Mouse (Mus musculus): ENCODE results near the gene Ubash3b.

Gene Ubash3b

DNA sequence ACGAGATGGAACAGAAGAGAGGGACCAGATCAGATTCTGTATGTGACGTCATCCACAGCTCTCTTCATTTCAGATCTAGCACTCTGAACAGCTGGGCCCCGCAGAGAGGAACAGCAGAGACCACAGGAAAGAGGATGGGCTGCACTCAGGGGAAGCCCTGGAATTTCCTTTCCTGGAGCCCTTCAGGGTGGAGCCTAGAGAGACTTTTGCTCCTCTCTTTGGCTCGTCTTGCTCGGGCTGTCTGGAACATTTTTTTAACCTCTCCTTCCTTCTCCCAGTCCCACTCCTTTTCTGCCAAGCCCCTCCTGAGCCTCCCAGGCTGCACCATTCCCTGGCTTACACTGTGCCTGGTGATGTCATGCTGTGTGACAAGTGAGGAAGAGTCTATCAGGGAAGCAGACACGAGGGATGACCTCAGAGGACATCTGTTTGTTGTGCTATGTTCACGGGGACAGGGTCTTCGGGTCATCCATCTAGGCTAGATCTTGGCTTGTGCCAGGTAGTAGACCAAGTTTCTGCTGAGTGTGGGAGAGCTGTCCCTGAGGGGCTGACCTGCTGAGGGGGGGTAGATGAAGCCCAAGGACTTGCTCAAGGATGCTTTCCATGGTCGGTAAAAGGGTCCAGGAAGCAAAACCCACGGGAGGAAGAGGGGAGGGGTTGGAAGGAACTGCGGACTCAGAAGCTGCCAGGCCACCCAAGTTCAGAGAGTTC lies 77.2 kb downstream of the Ubash3b start:
- DNase-seq: no peak

DNA sequence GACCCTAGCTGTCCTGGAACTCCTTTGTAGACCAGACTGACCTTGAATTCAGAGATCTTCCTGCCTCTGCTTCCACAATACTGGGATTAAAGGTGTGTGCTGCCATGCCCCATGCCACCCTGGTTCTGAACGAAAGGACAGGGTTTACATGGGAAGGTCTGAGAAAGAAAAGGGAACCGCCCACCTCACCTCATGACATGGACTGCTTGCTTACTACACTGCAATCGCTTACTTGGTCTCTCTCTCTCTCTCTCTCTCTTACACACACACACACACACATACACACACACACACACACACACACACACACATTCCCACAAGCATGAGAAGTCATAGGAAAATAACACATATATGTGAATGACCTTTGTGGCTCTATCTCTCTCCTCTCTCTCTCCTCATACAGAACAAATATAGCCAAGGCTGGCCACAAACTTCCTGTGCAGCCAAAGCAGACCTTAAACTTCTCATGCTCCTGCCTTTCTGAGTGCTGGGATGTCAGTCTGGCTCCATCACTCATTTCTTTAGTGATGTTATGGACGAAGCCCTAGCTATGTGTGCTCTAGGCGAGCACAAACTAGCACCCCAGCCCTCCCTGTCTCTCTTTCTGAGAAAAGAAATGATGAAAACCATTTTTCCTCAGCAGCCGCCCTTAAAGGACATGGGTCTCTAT lies 78.0 kb downstream of the Ubash3b start:
- no peak for DNase-seq

DNA sequence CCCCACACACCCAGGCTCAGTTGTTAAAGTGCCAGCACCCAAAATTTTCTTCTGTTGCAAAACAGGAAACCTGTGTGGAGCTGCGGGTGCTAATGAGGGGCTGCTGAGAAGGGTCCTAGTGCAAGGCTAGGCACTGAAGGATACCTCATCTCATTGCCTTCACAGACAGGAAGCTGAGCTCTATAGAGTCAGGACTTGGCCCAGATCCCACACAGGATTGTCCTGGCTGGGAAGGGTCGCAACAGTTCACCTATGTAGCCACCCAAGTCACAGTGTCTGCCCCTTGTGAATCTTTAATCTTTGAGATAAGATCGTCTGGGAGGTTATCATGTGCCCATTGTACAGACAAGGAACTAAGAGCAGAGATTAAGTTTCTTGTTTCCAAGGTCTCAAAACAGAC lies 78.6 kb downstream of the Ubash3b start:
- no peak for DNase-seq

DNA sequence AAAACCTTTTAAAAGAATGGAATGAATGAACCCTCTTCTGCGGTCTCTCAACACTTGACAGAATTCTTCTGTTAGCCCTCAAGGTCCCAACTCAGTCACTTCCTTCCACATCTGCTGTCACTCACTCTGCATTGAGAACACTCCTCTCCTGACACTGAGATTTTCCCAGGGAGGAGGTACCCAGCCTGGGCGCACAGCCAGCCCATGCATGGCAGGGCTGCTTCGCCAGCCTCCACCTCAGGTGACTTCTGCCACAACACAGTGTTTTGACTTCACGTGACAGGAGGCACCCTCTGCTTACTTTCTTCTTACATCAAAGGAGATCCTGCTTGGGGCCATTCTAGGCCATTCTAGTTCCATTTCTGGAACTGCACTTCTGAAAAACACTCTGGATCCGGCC lies 80.6 kb downstream of the Ubash3b start:
- no peak for DNase-seq

DNA sequence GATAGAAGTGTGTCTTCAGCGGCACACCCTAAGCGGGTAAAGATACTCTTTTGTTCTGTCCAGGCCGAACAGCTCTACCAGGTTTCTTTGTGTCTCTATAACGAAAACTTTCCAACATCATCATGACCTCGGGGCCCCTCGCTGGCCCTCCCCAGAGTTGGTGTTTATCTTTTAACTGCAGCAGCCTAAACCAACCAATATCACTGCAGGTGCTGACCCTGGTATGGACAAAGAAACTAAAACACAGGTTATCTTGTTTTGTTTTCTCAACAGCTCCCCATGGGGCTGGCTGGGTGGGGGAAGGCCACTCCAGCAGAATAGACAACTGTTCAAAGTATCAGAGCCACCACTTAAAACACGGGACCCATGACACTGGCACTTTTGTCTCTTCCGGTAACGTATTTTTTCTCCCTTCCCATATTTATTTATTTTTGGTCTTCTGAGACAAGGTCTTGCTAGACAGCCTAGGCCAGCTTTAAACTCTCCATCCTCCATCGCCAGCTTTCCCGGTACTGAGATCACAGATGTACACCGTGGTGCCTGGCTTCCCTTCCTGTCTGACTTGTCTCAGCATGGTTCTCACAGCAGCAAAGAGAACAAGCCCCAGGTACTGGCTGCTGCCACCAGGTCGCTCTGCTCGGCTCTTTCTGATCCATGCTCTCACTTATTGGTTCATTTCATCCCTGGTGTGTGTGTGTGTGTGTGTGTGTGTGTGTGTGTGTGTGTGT lies 81.9 kb downstream of the Ubash3b start:
- DNase-seq: no peak

DNA sequence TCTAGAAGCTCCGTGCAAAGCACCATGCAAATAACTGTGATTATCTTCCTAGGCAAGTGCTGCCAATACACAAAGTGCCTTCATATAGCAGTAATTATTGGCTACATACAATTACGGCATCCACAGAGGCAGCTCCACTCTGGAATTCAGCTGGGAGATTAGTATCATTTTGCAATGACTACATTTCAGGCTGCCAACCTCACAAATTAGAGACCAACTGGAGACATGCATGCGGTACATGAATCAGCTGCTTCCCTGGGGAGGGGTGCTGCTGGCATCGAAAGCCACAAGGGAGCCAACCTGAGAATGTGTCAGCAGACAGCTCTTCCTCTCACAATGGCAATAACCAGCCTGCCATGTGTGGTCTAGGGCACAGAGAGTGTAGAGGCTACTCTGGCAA lies 83.3 kb downstream of the Ubash3b start:
- DNase-seq: no peak

DNA sequence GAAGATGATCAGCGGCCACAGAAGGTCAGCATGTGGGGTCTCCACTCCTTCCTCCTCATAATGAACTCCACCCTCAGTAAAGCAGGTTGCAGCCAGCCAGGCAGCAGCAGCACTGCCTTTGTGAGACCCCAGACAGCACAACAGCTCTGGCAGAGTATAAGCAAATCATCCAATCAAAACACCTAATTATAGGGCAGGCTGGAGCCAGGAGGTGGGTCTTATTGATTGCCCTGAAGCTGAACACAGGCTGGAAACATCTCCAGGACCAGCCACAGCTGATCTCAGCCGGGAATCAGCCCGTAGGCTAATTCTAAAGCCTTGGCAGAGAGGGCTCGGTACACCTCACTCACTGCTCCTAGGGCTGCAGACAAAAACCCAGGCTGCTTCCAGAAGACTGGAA lies 85.3 kb downstream of the Ubash3b start:
- no peak for DNase-seq

DNA sequence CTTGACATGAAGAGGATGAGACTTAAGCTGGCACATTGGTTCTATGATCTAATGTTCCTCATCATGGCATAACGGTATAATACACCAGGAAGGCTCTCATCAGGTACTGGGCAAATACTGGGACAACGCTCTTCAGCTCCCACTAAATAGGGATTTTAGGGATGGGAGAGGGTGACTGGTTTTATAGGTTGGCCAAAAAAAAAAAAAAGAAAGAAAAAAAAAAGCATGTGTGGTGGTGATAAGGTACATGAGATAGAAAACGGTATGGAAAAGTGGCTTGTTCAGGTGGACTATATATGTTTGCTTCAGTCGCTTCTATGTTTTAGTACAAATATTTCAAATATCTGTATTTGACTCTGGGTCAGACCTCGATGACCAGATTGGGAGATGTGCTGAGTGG lies 86.0 kb downstream of the Ubash3b start:
- DNase-seq: no peak

DNA sequence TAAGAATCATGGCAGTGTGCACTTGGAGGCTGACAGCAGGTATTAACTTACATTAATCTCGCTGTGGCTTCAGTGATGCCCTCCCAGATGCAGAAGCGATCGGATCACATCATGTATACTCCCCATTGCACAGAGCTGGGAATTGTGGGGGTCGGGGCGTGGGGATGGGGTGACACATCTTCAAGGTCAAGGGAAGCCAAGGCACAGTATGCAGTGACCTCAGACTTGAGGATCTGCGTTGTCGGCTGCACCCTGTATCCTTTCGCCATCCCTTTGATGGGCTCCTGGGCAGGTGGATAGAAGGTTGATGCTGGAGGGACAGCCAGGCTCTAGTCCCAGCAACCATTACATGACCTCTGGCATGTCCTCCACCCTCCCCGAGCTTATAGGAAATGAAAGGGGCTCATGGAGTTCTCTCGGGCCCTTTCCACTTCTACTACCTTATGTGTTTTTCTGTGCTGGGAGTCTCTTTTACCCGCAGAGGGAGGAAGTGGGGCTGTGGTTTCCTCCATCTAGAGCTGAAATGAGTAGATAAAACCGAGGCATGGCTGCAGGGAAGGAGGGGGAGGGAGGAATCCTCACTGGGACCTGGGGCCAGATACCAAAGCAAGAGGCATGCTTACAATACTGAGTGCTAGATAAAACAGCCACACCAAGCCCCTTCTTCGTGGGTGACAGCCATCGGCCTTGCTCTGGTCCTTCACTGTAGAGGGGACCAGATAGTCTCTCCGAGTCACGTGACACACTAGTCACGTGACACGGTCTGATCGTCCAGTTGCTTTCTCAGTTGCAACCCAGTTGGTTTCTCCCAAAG lies 88.1 kb downstream of the Ubash3b start:
- no peak for DNase-seq

DNA sequence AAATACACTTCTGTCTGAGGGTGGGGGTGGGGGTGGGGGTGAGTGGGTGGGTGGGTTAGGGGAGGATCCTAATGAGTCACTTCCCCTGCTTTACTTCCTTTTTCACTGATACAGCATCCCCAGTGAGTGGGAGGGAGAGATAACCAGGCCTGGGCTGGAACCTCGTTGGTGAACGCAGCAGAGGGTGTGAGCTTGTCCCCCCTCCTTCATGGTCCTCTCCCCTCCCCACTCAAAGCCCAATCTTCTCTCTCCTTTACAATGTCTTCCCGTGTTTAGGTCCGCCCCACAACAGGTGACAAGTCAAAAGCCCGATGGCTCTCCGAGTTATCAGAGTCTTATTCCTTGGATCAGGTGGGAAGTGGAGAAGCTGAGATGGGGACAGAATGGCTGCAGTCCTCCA lies 88.7 kb downstream of the Ubash3b start:
- no peak for DNase-seq

DNA sequence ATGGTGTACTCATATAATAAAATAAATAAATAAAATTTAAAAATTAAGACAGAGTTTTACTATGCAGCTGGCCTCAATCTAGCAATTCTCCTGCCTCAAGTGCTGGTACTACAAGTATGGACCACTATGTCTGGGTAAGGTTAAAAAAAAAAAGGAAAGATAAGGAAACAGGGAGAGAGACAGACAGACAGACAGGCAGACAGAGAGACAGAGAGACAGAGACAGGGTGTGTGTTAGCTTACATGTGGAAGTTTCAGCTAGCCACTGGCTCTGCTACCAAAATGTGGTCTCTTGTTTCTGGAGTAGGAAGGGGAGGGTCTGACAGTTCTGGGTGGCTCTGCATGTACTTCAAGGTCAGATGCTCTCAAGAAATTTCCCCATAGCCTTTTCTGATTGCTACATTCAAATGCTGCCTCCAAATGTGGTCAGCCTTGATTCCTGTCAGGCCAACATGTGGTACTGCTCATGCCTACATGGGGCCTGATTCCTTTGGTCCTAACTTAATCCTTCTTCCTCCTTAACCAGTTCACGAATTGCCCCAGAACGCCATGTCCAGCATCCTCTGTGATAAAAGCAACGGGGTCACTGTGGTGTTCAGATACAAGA lies 89.5 kb downstream of the Ubash3b start:
- DNase-seq: no peak

DNA sequence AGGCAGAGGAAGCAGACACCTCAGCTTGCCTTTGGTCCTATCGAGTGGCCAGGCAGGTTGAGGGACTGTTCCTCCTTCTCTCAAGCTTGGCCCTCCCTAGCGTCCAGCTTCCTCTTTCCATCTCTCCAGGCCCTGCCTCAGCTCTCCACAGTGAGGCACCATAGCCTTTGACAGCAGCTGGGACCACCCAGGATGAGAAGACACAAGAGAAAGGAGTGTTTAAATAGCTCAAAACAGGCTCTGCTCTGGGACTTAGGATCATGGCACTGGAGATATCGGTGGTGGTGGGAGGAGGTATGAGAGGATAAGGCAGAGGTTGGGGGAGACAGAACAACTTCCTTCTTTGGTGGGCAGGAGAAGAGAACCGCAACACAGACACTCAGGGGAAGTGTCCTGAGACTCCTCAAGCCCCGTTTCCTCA lies 90.7 kb downstream of the Ubash3b start:
- DNase-seq: no peak

DNA sequence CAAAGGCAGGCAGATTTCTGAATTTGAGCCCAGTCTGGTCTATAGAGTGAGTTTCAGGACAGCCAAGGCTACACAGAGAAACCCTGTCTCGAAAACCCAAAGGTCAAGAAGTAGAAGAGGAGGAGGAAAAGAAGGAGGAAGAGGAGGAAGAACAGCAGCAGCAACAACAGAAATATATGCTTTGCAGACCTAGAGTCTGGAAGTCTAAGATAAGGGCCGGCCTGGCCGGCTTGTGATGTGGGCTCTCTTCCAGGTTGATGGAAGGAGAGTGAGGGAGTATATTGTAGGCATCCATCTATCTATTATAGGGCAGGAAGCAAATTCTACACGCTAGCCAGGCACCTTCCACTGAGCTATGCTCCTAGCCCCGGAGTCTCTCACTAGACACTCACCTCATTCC lies 92.0 kb downstream of the Ubash3b start:
- DNase-seq: no peak

DNA sequence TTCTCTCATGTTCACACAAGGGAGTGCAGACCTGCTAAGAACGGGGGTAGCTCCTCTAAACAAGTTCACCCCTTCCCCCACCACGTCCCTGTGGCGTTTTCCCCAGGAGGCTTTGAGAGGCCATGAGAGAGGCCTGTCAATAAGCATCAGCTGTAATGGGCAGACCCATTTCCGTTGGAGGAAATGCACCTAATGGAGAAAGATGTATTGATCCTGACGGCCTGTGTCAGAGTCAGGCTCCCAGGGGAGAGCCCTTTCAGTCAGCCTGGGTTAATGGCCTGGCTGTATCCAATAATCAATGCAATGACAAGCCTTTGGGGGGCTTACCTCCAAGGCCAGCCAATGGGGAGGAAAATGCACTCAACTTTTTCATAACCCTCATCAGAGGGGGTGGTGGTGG lies 100.1 kb downstream of the Ubash3b start:
- DNase-seq: no peak

DNA sequence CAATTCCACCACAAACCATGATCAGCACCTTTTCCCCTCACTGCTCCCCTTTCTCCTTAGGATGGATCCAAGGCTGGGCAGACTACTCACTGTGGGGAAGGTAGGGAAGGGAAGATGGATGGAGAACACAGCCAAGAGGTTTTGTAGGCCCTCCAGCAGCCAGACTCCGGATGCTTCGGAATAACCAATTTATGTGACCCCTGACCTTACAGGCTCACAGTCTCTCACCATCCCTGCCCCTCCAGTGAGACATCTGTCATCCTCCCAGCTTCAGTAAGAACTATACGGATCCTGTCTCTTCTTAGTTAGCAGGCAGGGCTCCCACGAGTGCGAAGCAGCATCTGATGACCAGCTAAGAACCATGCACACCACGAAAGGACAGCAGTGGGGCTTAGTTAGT lies 100.9 kb downstream of the Ubash3b start:
- no peak for DNase-seq

DNA sequence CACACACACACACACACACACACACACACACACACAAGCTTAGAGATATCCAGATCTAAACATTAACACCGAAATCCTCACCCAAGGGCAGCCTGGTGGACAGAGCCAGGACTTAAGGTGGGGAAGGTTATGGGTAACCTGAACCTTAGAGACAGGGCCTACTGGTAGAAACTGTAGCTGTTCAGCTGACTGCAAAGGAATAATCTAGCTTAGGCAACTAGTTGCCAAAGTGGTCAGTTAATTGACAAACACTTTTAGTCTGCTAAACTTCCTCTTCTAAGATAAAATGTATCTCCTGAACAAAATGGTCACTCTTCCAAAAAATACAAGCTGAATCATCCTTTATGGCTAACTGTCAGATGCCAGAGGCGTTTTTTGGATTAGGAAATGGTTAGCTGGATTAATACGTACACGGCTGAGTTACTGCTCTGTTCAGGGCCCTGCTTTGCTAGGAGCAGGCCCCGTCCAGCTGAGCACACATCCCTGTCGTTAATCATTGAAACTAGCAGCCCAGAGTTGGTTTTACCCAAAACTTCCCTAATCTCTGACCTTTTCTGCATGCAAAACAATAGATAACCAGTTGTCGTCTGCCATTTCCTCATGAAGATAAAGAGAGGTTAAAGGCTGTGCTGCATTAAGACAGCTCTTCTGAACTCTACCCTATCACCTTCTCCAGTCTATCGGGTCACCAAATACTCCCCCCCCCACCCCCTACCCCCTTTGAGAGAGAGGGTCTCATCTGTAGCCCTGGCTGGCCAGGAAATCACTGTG lies 102.5 kb downstream of the Ubash3b start:
- DNase-seq: no peak

DNA sequence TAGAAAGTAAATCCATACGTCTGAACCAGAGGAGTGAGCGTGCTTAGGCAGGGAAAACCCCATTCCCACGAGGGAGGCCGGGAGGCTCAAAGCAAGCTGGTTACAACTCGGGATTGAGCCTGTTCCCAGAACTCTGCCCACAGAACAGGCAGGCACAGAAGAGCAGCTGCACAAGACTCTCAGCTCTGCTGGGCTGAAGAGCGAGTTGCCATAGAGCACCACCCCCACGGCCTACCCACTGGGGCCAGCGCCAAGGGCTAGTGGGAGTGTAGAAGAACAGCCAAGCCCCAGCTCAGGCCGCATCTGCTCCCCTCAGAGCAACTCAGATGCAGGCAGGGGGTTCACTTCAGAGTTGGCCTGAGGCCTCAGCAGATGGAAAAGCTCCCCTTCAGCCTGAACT lies 107.3 kb downstream of the Ubash3b start:
- peak; percentile 56 for DNase-seq

DNA sequence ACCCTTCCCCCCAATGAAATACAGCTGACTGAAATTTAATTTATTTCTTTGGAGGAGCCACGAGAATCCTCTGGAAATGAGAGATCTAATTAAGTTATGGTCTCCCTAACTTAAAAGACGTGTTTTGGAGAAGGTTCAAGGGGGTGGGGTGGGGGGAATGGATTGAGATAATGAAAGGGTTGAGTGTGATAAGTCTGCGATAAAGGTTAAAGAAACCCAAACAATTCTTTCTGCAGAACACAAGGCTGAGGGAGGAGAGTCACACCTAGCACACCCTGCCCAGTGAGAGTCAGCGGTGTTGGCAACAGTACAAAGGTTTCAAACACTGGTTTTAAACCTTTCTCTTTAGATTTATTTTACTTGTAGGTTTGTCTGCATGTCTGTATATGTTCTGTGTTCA lies 108.0 kb downstream of the Ubash3b start:
- no peak for DNase-seq

DNA sequence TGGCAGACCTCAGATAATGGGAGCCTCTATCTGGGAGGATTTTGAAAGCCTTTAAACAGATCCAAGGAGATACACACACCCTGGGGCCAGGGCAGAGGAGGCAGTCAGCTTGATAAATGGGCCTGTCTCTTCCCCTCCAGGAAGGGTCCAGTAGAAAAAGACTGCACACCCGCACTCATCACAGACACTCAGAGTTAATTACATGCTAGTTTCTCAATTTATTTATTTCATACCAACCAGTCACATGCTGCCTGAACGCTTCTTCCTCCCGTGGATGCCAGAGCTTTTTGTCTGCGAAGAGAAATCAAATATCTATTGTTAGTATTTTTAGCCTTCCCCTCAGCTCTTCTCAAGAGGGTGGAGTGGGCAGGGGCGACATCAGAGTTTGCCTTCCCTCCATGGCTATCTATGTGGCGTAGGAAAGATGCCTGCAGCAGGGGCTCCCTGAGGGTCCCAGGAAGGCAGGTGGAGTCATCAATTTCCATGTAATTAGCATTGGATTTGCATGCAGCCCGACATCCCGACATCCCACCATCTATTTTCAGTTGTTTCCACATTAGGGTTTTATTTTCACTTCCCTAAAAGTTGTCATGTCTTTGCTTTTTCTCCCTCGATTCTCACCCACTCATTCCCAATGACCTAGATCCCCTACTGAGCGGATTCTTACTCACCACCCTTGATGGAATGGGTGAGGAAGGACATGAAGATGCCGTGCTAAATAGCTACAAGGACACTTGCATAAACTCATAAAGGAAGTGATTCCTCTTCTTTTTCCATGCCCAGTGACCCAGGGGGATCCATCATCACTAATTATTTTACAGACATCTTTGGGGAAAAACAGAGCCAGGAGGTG lies 110.2 kb downstream of the Ubash3b start:
- no peak for DNase-seq

DNA sequence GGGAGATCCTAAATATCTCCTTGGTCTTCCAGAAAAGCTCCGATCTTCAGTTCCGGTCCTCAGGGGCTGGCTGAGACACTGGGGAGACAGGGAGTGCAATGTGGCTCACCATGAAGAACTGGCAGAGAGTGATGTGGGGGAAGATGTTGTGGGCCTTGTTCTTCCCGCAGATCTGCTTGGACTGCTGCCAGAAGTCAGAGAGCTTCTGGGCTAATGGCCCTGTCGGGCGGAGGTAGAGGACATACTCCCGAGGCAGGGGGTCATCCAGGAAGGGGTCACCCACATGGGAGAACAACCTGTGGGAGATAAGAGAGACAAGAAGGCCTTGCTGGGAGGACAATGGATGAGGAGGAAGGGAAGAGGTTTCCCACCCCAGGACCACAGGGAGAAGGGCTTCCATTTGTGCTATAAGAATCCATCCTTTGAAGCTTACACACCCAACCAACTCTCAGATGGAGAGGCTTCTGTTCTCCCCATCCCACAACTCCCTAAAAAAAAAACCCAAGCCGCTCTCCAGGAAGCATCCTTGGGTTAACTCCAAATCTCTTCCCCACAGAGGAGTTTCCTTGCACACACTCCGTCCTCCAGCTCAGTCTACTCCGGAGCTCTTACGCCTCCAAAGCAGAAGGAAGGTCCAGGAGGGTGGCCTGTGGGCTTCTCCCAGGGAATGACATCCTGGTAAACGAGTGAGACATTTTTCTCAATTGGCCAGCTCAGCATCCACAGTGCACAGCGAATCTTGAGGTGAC lies 111.0 kb downstream of the Ubash3b start:
- no peak for DNase-seq
